Mouse (Mus musculus) heart, postnatal 0 days (tissue): ENCODE results near the gene Gm47841.

Experiments
- CTCF ChIP-seq: IDR thresholded peaks from 2 replicates; pipeline ENCODE4 v1.5.1; 2016; ENCODE audit warnings: antibody characterized with exemption, control low read depth, low read depth
- EP300 ChIP-seq: IDR thresholded peaks from 2 replicates; pipeline ENCODE4 v1.6.1; 2016; ENCODE audit warnings: antibody characterized with exemption, low read depth

GRCm38 (mm10) chr15:101060280-101060852 lies 13.2 kb upstream of the Gm47841 start:
- TF ChIP-seq CTCF (no peak), EP300 (no peak)
